Mouse (Mus musculus): ENCODE measurements around the gene Zbbx. TPM values are rescaled to one million over a fixed set of nuclear protein-coding genes. Genes with fewer than 3 reads are reported as not detected.

The Zbbx gene
- polyA plus RNA-seq (2012; rRNA removed): 0.79 and 0.80 TPM in 2 replicates

GRCm38 (mm10) chr3:75164838-75165496 is at the start of gene Zbbx:
TSS of gene Zbbx (minus strand) at chr3:75165034.

Other genes starting within 250 kb of the Zbbx start
- gene Serpini2, start 105.0 kb upstream of the Zbbx start, polyA plus RNA-seq (2012; rRNA removed): not detected in 2 replicates

All from central nervous system, embryonic 18 days (tissue).